Mouse (Mus musculus) ovary, postnatal 36 days (tissue): ENCODE measurements around the gene Rtf1.
"Not testable (repeated sequence)": the region's sequence is repeated elsewhere in the genome, so short reads cannot be mapped to it uniquely, and the experiment has no call there.

Source experiments
- DNase-seq: peaks from one replicate; pipeline ENCODE4 v3.0.0; 2022; ENCODE audit warnings: low spot score, mixed read lengths

Gene Rtf1

DNA sequence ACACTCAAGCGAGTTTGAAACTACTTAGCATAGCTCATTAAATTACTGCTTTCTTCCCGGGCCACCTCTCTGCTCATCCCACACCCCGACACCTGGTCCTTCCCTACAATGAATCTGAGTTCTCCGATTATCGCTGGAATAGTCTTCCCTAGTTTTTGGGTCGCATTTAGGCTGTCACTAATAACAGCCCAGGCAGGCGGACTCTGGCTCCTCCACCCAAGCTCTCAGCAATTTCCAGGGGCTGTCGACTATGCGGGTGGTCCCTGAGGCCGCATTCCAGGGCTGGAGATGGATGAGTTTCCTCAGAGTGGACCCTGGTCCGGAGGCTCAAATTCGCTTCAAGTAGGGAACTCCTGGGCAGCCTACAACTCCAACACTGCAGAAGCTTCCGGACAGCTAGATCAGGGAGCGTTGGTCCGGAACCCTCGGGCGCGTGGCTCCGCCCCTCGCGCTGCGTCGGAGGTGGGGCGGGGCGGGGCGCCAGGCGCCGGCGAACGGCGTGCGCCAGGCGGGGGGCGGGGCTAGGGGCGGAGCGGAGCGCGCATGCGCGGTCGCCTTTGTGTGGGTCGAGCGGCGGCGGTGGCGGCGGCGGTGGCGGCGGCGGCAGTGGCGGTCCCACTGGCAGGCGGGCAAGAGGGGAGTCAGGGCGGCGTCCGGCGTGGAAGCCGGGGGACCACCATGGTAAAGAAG lies at the start of gene Rtf1:
Gene Rtf1 (plus strand): TSS at position 544 of the 690 bp plus-strand sequence.
- peak; percentile 97 for DNase-seq

DNA sequence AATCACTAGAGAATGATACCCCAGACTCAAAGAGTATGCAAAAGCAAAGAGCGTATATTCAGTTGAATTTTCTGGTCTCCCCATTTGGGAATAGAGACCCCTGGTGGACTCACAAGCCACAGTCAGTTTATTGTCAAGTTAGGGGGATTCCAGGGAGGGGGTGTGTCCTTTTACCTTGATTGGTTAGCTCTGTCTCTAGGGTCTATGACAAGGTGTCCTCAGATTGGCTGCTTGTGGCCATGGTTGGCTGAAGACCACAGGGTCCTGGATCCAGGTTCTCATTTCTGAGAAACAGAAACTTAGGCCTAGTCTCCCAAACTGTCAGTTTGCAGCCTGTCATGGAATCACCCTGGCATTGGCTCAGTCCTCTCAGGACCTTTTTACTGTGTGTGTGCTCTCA lies 38.1 kb upstream of the Rtf1 start:
- DNase-seq, result no peak

DNA sequence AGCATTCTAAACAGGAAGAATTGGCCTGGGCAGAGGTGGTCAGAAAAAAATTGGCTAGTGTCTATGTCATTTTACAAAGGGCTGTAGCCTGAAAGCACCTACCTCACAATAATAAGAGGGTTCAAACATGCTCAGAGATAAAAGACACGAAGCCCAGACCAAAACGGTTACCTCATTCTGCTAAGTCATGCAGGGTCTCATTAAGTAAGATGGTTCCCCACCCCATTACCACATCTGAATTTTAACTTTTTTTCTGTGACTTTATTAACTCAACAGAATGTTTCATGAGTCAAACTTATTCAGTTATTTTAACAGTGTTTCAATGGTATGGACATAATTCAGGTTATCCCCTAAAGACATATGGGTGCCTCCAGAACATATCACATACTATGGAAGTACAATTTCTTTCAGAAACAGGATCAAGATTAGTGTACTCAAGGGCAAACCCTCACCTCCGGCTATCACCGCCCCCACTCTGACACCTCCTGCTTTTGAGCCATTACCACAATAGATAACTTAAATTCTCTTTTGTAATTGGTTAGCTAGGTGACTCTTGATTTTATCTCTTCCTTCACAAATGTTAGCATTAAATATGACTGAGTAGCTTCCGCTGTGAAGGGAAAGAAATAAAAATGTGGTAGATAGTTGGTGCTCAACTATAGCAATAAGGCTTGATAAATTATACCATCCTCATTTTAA lies 33.5 kb upstream of the Rtf1 start:
- DNase-seq, result no peak

DNA sequence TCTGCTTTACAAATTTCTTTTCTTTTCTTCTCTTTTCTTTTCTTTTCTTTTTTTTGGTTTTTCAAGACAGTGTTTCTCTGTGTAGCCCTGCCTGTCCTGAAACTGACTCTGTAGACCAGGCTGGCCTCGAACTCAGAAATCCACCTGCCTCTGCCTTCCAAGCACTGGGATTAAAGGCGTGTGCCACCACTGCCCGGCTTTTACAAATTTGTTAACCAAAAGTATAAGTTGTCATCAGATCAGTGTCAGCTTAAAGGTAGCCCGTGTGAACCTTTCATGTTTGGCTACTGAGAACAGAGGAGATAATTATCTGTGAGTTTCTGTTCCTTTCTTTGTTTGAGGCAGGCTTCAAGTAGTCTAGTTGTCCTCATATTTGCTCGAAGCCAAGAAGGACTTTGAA lies 30.6 kb upstream of the Rtf1 start:
- DNase-seq, result no peak

DNA sequence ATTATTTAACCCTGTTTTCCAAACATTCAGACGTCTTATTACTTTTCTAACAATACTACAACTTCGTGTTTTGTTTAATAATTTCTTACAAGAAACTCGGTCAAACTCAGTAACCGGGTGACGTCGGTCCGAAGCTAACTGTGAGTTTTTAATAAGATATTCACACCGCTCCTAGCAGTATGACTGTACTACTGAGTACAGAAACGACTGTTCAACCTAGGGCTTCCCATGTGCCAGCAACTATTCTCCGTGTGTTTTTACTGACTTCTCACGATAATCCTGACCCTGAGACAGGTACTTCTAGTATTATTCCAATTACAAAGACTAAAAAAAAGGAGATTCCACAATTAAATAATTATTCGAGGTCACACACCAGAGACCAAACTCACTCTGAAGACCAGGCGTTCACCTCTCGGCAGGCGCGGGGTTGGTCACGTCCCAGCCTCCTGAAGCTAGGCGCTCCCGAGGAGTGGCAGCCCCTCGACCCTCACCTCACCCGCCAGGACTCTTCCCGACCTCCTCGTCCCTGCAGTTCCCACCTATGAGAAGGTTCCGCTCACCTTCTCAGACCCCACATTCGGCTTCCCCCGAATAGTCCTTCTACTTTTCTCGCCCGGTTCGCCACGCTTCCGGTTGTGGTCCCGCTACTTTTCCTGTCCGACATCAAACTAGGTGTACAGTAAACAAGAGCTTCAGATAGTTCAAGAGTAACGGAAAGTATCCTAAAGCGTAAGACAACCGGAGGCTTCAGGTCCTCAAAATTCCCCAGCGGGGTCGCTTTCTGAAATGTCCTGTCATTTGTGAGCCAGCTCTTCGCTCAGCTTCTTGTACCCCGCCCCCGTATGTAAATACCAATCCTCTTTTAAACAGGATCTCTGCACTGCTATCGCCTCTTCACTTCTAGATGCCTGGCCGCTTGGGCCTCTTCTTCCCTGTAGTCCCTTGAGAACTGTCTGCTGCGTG lies 12.4 kb upstream of the Rtf1 start, which contains the start of gene Ndufaf1:
Gene Ndufaf1 (minus strand): TSS at position 608 of the 963 bp plus-strand sequence.
- DNase-seq, result peak; percentile 79

DNA sequence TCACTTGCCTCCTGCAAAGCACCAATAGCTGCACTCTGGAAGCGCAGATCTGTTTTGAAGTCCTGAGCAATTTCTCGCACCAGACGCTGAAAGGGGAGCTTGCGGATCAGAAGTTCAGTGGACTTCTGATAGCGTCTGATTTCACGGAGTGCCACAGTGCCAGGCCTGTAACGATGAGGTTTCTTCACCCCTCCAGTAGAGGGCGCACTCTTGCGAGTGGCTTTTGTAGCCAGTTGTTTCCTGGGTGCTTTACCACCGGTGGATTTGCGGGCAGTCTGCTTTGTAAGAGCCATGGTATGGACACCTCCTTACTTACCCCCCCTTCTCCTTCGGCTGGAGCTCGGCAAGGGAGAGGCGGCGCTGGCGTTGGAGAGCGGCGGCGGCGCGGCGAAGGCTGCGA lies 9.1 kb upstream of the Rtf1 start:
- not testable (repeated sequence) for DNase-seq

DNA sequence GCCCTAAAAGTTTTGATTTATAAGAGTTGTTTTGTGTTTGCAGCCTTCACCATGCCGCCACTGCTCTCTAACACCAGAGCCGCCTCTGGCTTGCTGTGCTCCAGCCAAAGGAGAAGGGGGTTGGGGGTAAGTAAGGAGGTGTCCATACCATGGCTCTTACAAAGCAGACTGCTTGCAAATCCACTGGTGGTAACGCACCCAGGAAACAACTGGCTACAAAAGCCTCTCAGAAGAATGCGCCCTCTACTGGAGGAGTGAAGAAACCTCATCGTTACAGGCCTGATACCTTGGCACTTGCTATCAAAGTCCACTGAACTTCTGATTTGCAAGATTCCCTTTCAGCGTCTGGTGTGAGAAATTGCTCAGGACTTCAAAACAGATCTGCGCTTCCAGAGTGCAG lies 5.9 kb upstream of the Rtf1 start:
- no peak for DNase-seq

DNA sequence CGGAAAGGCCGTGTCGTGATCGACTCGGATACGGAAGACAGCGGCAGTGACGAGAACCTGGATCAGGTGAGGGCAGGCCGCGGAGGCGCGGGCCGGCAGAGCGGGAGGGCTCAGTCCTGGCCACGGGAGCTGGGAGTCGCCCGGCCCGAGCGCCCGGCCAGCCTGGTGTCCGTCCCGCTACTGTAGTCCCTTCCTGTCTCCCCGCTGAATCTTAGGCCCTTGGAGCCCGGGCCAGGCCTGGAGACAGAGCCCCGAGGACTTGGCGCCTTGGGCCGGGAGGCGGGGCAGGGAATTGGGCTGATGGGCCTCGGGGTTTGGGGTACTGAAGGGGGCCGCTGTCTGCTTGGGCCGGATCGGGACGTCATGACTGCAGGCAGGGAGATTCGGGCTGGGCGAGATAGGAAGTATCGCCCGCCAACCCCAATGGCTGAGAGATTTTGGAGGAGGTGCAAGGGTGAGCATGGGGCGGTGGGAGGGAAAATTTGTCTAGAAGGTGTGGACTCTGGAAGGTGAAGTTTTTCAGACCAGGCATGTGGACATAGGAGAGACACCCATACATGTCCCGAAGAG lies 432 bp downstream of the Rtf1 start:
- DNase-seq, result no peak

DNA sequence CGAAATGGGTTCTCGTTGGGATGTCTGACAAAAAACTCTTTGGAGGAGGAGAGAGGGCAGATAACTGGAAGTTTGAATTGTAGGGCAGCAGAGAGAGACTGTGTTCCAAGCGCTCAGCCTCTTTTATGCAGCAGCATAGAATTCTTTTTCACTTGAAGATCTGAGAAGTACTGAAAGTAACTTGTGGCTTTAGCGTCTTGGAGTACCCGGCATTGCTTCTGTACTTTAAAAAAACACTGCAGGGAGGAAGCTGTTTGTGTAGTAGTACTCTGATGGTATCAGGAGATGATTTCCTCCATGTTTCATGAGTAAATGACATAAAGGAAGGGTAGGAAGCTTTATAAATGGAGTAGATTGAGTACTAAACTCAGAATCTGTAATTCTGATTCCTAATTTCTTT lies 963 bp downstream of the Rtf1 start:
- no peak for DNase-seq

DNA sequence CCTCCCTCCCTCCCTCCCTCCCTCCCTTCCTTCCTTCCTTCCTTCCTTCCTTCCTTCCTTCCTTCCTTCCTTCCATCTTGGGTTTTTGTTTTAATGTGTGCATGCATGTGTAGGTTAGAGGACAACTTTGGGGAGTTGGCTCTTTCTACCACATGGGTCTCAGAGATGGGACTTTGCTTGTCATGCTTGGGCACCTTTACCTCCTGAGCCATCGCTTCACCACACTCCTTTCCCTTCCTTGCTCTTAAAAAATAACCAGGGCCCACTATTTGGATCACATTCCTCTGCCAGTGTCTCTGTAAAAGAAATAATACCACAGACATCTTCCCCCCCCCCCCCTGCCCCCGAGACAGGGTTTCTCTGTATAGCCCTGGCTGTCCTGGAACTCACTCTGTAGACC lies 8.8 kb downstream of the Rtf1 start:
- DNase-seq, result no peak

DNA sequence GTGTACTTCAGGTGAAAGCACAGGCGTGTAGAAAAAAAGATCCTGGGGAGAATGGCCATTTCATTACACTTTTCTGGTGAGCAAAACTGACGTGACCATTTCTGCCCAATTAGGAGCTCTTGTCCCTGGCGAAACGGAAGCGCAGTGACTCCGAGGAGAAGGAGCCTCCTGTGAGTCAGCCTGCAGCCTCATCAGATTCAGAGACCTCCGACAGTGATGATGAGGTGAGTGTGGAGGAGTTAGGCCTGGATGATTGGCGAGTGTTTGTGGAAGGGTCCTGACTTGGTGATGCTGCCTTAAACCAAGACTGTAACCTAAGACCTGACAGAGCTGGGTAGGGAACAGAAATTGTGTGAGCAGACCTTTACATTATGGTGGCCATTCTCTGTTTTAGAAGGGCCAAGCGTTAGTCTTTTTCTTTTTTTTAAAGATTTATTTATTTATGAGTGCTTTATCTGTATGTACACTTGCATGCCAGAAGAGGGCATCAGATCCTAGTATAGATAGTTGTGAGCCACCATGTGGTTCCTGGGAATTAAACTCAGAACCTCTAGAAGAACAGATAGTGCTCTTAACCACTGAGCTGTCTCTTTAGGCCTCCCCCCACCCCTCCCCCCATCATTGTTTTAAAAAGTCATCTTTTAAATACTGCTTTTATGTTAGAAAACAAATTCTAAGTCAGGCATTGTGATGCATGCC lies 17.3 kb downstream of the Rtf1 start:
- DNase-seq, result no peak

DNA sequence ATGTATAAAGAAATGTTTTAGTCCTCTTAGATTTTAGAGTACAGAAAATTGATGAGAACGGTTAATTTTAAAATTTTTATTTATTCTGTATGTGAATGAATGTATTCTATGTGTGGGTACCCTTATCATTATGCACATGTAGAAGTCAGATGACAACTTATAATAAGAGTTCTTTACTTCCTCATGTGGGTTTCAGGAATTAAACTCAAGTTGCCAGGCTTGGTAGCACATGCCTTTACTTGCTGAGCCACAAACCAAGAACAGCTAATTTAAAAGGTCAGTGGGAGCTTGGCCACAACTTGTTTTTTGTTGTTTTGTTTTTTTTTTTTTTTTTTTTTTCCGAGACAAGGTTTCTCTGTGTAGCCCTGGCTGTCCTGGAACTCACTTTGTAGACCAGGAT lies 20.0 kb downstream of the Rtf1 start:
- DNase-seq, result no peak

DNA sequence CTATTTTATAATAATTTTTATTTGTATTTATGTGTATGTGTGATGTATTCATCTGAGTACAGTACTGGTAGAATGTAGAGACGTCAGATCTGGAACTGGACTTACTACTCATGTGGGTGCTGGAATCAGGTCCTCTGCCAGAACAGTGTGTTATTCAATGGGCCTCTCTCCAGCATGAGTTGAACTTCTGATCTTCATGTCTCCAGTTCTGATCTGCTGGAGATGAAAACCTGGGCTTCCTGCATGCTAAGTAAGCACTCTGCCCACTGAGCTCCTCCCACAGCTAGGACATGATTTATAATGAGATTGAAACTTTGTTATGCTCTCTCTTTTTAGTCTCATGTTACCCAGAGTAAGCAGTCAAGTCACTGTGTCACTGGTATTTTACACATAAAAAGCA lies 21.2 kb downstream of the Rtf1 start:
- DNase-seq, result no peak

DNA sequence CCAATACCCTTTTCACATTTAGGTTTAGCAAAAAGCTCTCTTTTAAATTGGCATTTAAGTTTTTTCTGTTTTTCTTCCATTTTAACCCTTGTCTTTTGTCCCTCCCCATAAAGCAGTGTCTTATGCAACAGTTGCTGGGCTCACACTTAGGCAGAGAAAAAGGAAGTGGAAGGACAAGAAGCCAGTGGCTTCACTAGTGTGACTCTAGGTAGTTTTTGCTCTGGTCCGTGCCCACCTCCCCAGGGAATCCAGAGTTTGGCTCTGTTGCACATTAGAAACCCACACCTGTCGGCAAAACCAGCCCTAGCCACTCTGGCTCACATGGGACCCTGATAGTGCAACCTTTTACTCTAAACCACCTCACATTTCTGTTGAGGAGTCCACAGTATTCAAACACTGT lies 23.6 kb downstream of the Rtf1 start:
- DNase-seq, result no peak

DNA sequence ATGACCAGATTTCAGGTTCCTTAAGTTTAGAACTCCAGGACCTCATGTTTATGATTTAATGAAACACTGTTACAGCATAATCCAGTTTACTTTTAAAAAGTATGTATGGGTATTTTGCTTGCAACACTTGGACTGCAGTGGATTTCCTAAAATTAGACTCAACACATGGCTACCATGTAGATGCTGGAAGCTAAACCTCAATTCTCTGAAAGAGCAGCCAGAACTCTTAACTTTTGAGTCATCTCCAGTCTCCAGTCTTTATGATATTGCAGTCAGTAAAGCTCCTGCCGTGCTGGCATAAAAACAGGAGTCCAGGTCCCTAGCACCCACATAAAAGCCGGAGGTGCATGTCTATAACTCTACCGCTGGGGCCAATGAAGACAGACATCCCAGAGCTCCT lies 25.1 kb downstream of the Rtf1 start:
- DNase-seq, result no peak

DNA sequence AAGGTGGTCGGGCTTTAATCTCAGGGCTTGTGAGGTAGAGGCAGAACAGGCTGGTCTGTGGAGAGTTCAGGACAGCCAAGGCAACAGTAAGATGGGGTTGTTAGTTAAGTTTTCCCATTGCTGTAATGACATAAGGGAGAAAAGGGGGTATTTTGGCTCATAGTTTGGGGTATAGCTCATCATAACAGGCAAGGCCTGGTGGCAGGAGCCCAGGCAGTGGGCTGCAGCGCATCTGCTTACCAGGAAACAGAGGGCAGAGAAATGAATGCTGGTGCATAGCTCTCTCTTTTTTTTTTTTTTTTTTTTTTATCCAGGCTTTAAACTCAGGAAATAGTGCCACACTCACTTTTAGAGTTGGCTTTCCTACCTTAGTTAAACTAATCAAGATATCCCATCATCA lies 28.3 kb downstream of the Rtf1 start:
- DNase-seq, result no peak

DNA sequence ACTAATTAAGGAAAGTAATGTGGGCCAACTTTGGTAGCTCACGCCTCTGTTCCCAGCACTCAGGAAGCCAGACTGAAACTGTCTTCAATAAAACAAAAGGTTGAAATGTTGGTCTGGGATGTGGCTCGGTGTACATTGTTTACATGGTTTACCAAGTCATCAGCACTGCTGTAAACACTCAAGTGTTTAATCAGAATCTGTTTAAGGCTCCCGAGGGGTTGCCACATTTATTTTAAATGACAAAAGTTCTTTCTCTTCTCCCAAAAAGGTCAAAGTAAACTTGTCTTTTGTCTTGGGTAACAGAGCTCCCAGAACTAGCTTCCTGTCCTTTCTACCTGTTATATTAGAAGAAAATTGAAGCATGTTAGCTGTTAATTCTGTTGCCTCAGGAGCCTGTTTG lies 32.8 kb downstream of the Rtf1 start:
- DNase-seq, result no peak

DNA sequence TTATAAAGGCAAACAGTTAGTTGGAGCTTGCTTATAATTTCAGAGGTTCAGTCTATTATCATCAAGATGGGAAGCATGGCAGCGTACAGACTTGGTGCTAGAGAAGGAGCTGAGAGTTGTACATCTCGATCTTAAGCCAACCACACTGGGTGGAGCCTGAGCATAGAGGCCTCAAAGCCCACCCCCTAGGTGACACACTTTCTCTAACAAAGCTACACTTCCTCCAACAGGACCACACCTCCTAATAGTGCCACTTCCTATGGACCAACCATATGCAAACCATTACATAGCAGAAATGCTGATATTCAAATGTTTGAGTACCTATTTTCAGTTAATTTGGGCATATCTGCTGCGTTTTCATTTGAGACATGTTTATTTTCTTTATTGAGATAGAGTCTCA lies 35.1 kb downstream of the Rtf1 start:
- no peak for DNase-seq

DNA sequence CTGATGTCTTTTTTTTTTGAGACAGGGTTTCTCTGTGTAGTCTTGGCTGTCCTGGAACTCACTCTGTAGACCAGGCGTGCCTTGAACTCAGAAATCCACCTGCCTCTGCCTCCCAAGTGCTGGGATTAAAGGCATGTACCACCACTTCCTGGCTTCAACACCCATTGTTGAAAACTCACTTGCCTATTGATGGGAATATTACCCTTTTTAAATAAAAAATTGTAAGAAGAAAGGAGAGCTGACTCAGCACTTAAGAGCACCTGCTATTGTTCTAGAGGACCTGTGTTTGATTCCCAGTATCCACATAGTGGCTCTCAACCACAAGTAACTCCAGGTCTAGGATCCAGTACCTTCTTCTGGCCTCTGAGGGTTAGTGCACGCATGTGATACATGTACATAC lies 41.0 kb downstream of the Rtf1 start:
- DNase-seq, result not testable (repeated sequence)

DNA sequence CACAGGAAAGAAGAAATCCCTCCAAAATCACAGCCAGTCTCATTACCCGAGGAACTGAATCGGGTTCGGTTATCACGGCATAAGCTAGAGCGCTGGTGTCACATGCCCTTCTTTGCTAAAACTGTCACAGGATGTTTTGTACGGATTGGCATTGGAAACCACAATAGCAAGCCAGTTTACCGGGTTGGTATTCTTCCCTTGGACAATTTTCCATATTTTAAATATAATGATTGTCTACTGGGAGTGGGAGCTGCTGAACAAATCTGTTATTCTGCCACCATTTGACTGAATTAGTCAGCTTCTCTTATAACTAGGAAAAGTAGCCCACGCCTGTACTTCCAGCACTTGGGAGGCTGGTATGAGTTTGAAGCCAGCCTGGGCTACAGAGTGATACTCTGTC lies 46.2 kb downstream of the Rtf1 start:
- DNase-seq, result no peak

DNA sequence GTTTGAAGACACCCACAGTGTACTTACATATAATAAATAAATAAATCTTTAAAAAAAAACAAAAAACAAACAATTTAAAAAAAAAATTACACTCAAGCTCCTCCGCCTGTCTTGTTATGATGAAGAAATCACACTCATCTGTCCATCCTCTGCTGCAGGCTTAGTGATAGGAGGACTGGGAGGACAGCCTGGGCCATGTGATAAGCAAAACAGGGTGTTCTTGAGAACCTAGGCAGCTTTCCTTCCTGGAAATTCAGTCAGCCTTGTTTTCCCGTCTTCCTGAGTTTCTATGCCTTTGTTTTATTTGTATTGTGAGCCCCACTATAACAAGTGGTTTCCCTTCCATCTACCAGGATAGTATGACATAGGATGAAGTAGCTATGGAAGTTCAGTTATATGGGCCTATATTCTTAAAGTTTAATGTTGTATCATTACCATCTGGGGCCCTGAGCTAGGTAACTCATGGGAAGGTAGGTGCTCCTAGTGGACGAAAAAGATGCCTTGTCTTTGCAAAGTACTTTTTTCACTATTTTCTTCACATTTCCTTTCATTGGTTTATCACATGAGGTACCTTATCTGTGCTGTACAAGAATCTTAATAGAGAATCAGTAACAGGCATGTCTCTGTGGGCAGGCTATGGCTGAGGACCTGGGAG lies 53.0 kb downstream of the Rtf1 start:
- no peak for DNase-seq
